Mouse (Mus musculus): ENCODE measurements around the gene Zc3hav1l. TPM values are rescaled to one million over a fixed set of nuclear protein-coding genes. Genes with fewer than 3 reads are reported as not detected.

Gene Zc3hav1l
- polyA plus RNA-seq, 1 experiment from 2014 or later = 2.7 TPM

Other genes starting within 250 kb of the Zc3hav1l start
- gene Tmem213, start 190.0 kb downstream of the Zc3hav1l start, polyA plus RNA-seq (2015; fragmentation: Nextera tagmentation; extraction: Ambion mirVana) = 0.31 and 0.42 TPM in 2 replicates
- gene Atp6v0a4, start 174.7 kb downstream of the Zc3hav1l start, polyA plus RNA-seq (2015; fragmentation: Nextera tagmentation; extraction: Ambion mirVana) = 0.19 and 0.36 TPM in 2 replicates
- gene D630045J12Rik, start 45.2 kb downstream of the Zc3hav1l start, polyA plus RNA-seq (2015; fragmentation: Nextera tagmentation; extraction: Ambion mirVana) = 0.24 and 0.35 TPM in 2 replicates
- gene Zc3hav1, start 55.3 kb upstream of the Zc3hav1l start, polyA plus RNA-seq (2015; fragmentation: Nextera tagmentation; extraction: Ambion mirVana) = 39.7 and 46.3 TPM in 2 replicates
- 1.0 TPM in 2 replicates for gene Ttc26, start 82.2 kb upstream of the Zc3hav1l start, polyA plus RNA-seq (2015; fragmentation: Nextera tagmentation; extraction: Ambion mirVana)
- 5.8 and 10.6 TPM in 2 replicates for gene Ubn2, start 134.7 kb upstream of the Zc3hav1l start, polyA plus RNA-seq (2015; fragmentation: Nextera tagmentation; extraction: Ambion mirVana)
- 100 and 110 TPM in 2 replicates for gene Fmc1, start 234.2 kb upstream of the Zc3hav1l start, polyA plus RNA-seq (2015; fragmentation: Nextera tagmentation; extraction: Ambion mirVana)